Mouse (Mus musculus) liver, postnatal 0 days (tissue): Measurements from ENCODE around the gene Rtl6. TPM values are rescaled to one million over a fixed set of nuclear protein-coding genes. Genes with fewer than 3 reads are reported as not detected.

Experiments
- ATAC-seq: fragments of 200-750 bp; cut with Nextera tagmentation; 2 replicates; pipeline ENCODE4 v1.8.0; 2017; ENCODE audit warnings: mild to moderate bottlenecking, moderate library complexity
- DNase-seq: peaks from one replicate; pipeline ENCODE4 v3.0.0-alpha.2; 2016
- H3K27ac ChIP-seq: fragments of 300-500 bp; sonication (generic); 2 replicates; pipeline ENCODE4 v1.5.1; 2014; ENCODE audit warnings: antibody characterized with exemption, moderate library complexity, mild to moderate bottlenecking, low read depth
- H3K27me3 ChIP-seq: fragments of 300-500 bp; sonication (generic); 2 replicates; pipeline ENCODE4 v1.6.1; 2014; ENCODE audit warnings: low read length, control low read depth, mixed read lengths; ENCODE audit not compliant: insufficient read depth
- H3K36me3 ChIP-seq: fragments of 300-500 bp; sonication (generic); replicated peaks from 2 replicates; pipeline ENCODE4 v1.6.1; 2014; ENCODE audit warnings: mild to moderate bottlenecking, control low read depth, low read length, moderate library complexity, mixed read lengths; ENCODE audit not compliant: insufficient read depth
- H3K4me1 ChIP-seq: fragments of 300-500 bp; sonication (generic); 2 replicates; pipeline ENCODE4 v1.6.1; 2014; ENCODE audit warnings: antibody characterized with exemption, mild to moderate bottlenecking, control low read depth; ENCODE audit not compliant: insufficient read depth
- H3K4me2 ChIP-seq: fragments of 300-500 bp; sonication (generic); 2 replicates; pipeline ENCODE4 v1.6.1; 2014; ENCODE audit warnings: low read depth, mild to moderate bottlenecking, low read length, moderate library complexity, mixed read lengths
- H3K4me3 ChIP-seq: fragments of 300-500 bp; sonication (generic); 2 replicates; pipeline ENCODE4 v1.5.1; 2014; ENCODE audit warnings: low read depth, low read length
- H3K9ac ChIP-seq: fragments of 300-500 bp; sonication (generic); replicated peaks from 2 replicates; pipeline ENCODE4 v1.6.1; 2014; ENCODE audit warnings: mild to moderate bottlenecking, moderate library complexity
- H3K9me3 ChIP-seq: fragments of 300-500 bp; sonication (generic); 2 replicates; pipeline ENCODE4 v1.6.1; 2016; ENCODE audit warnings: mild to moderate bottlenecking, control low read depth, low read length, mixed read lengths
- CTCF ChIP-seq: sonication (generic); IDR thresholded peaks from 2 replicates; pipeline ENCODE4 v1.5.1; 2016; ENCODE audit warnings: antibody characterized with exemption, low read depth
- EP300 ChIP-seq: IDR thresholded peaks from 2 replicates; pipeline ENCODE4 v1.6.1; 2016; ENCODE audit warnings: antibody characterized with exemption, low read depth, mild to moderate bottlenecking
- WGBS: fragments of 180-500 bp; shearing (Covaris S2); extraction: QIAGEN DNeasy Blood & Tissue Kit; methylation state at CpG from one replicate; pipeline ENCODE4 v1.1.7; 2014; ENCODE audit not compliant: insufficient replicate concordance; 5-methylcytosine and 5-hydroxymethylcytosine counted together
- polyA plus RNA-seq: library from polyadenylated mRNA; unstranded; fragments of >200 nt; fragmentation: Nextera tagmentation; extraction: Ambion mirVana; gene quantifications from 2 replicates; pipeline ENCODE4 v1.2.1, GENCODE M21; 2015

Rtl6 gene
- polyA plus RNA-seq, 1 experiment from 2014 or later, result 0.63 TPM

DNA sequence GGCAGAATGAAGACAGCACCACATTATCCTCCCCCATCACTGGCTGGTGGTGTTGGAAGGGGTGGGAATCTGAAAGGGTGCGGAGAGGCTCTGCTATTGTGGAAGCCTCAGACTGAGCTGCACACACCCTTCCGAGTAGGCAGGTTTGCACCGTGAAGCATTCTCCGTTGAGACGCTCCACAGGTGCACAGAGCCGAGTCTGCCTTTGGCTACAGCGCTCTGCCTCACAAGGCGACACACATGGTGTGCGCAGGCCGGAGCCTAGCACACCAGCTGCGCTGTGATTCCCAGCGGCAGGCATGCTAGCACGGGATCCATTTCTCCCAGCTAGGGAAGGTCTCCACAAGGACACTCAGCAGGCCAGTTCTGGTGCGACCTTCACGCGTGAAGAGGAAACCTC, 47.6 kb downstream of the Rtl6 start:
- Histone ChIP-seq H3K4me3 (no peak overlapping the region), H3K36me3 (no peaks in the 10 kb centered on the region), H3K4me2 (no peak overlapping the region), H3K9ac (no peak overlapping the region), H3K4me1 (peaks cover 11% of the 10 kb centered on the region), H3K27me3 (no peaks in the 10 kb centered on the region), H3K9me3 (no peaks in the 10 kb centered on the region), H3K27ac (no peak overlapping the region)
- ATAC-seq (no peak), DNase-seq (no peak)
- 71% methylated on average over 16 of the region's 16 CpGs for WGBS
- TF ChIP-seq EP300 (no peak), CTCF (no peak)

DNA sequence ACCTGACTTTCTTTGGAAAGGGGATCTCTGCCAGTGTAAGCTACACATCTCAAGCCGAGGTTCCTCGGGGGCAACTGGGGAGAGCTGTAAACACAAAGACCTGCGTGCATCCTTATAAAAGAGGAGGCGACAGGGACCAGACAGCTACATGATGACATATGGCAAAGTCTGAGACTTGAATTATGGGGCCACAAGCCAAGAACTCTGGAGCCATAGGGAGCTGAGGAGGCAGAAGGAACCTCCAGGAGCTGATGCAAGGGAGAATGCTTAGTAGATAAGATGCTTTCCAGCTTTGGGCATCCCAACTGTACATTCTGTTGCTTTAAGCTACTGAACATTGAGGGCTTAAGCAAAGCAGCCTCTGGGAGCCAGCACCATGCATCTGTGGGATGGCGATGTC, 48.5 kb downstream of the Rtl6 start:
- Histone ChIP-seq H3K4me1 (peaks cover 11% of the 10 kb centered on the region), H3K9ac (no peak overlapping the region), H3K4me2 (no peak overlapping the region), H3K27ac (no peak overlapping the region), H3K27me3 (no peaks in the 10 kb centered on the region), H3K4me3 (no peak overlapping the region), H3K36me3 (no peaks in the 10 kb centered on the region), H3K9me3 (no peaks in the 10 kb centered on the region)
- TF ChIP-seq EP300 (no peak), CTCF (no peak)
- ATAC-seq (no peak), DNase-seq (no peak)
- 62% methylated on average over 5 of the region's 5 CpGs for WGBS

DNA sequence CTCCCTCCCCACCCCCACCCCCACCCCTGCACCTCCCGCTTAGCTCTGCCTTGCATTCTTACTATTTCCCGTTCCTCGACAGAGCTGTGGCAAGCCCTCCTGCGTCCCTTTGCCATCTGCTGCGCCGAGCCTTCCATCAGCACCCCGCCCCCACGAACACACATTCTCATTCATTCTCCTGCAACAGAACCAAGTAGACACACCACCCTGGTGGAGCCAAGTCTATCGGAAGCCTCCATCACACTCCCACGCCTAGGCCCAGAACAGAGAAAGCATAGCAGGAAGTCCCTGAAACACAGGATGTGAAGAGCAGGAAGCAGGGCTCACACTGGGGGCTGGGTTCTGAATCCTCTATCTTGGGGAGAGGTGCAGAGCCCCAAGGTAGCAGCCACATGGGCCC, 51.6 kb downstream of the Rtl6 start:
- H3K27me3 ChIP-seq, result no peaks in the 10 kb centered on the region
- no peak for DNase-seq
- no peak overlapping the region for H3K27ac ChIP-seq
- no peak overlapping the region for H3K9ac ChIP-seq
- TF ChIP-seq CTCF, result no peak
- H3K4me2 ChIP-seq, result no peak overlapping the region
- H3K4me3 ChIP-seq, result no peak overlapping the region
- no peaks in the 10 kb centered on the region for H3K9me3 ChIP-seq
- no peaks in the 10 kb centered on the region for H3K4me1 ChIP-seq
- no peak for ATAC-seq
- no peaks in the 10 kb centered on the region for H3K36me3 ChIP-seq
- 76% methylated on average over 10 of the region's 10 CpGs for whole genome bisulfite sequencing

DNA sequence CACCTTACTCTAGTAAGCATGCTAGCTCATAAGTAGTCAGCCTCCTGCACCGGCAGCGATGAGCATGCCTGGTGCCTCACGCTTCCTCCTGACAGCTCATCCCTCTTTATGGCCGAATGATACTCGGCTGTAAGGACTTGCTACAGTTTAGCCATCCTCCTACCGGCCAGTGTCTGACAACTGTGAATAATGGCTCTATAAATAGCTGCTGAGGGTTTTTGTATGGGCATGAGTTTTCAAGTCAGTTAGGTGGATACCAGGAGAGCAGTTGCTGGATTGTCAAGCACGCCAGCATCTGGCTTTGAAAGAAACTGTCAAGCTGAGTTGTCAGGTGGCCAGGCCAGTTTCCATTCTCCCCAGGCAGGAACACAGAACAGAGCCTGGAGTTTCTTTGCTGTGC, 52.7 kb downstream of the Rtl6 start:
- H3K4me2 ChIP-seq, result no peak overlapping the region
- no peak overlapping the region for H3K9ac ChIP-seq
- 32% methylated on average over 7 of the region's 7 CpGs for WGBS
- no peak overlapping the region for H3K27ac ChIP-seq
- no peaks in the 10 kb centered on the region for H3K36me3 ChIP-seq
- DNase-seq (no peak), ATAC-seq (no peak)
- no peaks in the 10 kb centered on the region for H3K27me3 ChIP-seq
- no peaks in the 10 kb centered on the region for H3K4me1 ChIP-seq
- no peak overlapping the region for H3K4me3 ChIP-seq
- no peaks in the 10 kb centered on the region for H3K9me3 ChIP-seq
- TF ChIP-seq CTCF (no peak), EP300 (no peak)

Other genes with a start within 250 kb of the Rtl6 start
- 11.9 and 13.4 TPM in 2 replicates for gene Parvg, start 233.8 kb downstream of the Rtl6 start, polyA plus RNA-seq
- 0.05 and 0.11 TPM in 2 replicates for gene Shisal1, start 110.7 kb downstream of the Rtl6 start, polyA plus RNA-seq
- 4.3 and 5.5 TPM in 2 replicates for gene Prr5, start 111.8 kb upstream of the Rtl6 start, polyA plus RNA-seq
- 0.19 and 0.58 TPM in 2 replicates for gene Arhgap8, start 162.2 kb upstream of the Rtl6 start, polyA plus RNA-seq